Mouse (Mus musculus) lung, postnatal 0 days (tissue): ENCODE results near the gene Adcy7. TPM values are rescaled to one million over a fixed set of nuclear protein-coding genes. Genes with fewer than 3 reads are reported as not detected.
A peak's percentile ranks its signal among the peaks of the same experiment; 100 is the strongest.

ENCODE experiments used
- ATAC-seq: fragments of 200-750 bp; cut with Nextera tagmentation; 2 replicates; pipeline ENCODE4 v1.8.0; 2017; ENCODE audit warnings: moderate library complexity
- DNase-seq: peaks from one replicate; pipeline ENCODE4 v3.0.0-alpha.2; 2016; ENCODE audit warnings: low spot score
- H3K27ac ChIP-seq: fragments of 300-500 bp; sonication (generic); 2 replicates; pipeline ENCODE4 v1.5.1; 2014; ENCODE audit warnings: antibody characterized with exemption, mild to moderate bottlenecking, low read length, mixed read lengths
- H3K27me3 ChIP-seq: fragments of 300-500 bp; sonication (generic); replicated peaks from 2 replicates; pipeline ENCODE4 v1.6.1; 2014; ENCODE audit warnings: low read length, mixed read lengths; ENCODE audit not compliant: insufficient read depth
- H3K36me3 ChIP-seq: fragments of 300-500 bp; sonication (generic); 2 replicates; pipeline ENCODE4 v1.6.1; 2014; ENCODE audit warnings: low read length, mixed read lengths; ENCODE audit not compliant: insufficient read depth
- H3K4me1 ChIP-seq: fragments of 300-500 bp; sonication (generic); 2 replicates; pipeline ENCODE4 v1.6.1; 2014; ENCODE audit warnings: antibody characterized with exemption, low read depth, low read length, mixed read lengths; ENCODE audit not compliant: insufficient read depth
- H3K4me2 ChIP-seq: fragments of 300-500 bp; sonication (generic); replicated peaks from 2 replicates; pipeline ENCODE4 v1.6.1; 2014; ENCODE audit warnings: low read depth, mild to moderate bottlenecking, low read length, moderate library complexity, mixed read lengths
- H3K4me3 ChIP-seq: fragments of 300-500 bp; sonication (generic); 2 replicates; pipeline ENCODE4 v1.5.1; 2014; ENCODE audit warnings: low read depth, low read length
- H3K9ac ChIP-seq: fragments of 300-500 bp; sonication (generic); replicated peaks from 2 replicates; pipeline ENCODE4 v1.6.1; 2014; ENCODE audit warnings: low read depth, mild to moderate bottlenecking
- H3K9me3 ChIP-seq: fragments of 300-500 bp; sonication (generic); 2 replicates; pipeline ENCODE4 v1.6.1; 2016; ENCODE audit warnings: low read length, mixed read lengths
- CTCF ChIP-seq: IDR thresholded peaks from 2 replicates; pipeline ENCODE4 v1.5.1; 2016; ENCODE audit warnings: antibody characterized with exemption, mild to moderate bottlenecking
- EP300 ChIP-seq: IDR thresholded peaks from 2 replicates; pipeline ENCODE4 v1.6.1; 2016; ENCODE audit warnings: antibody characterized with exemption, mild to moderate bottlenecking, control low read depth
- WGBS: fragments of 180-500 bp; shearing (Covaris S2); extraction: QIAGEN DNeasy Blood & Tissue Kit; methylation state at CpG from one replicate; pipeline ENCODE4 v1.1.7; 2014; 5-methylcytosine and 5-hydroxymethylcytosine counted together
- polyA plus RNA-seq: library from polyadenylated mRNA; unstranded; fragments of >200 nt; fragmentation: Nextera tagmentation; extraction: Ambion mirVana; gene quantifications from 2 replicates; pipeline ENCODE4 v1.2.1, GENCODE M21; 2015

Adcy7 gene
- polyA plus RNA-seq, 1 experiment from 2014 or later = 16.5 TPM

GRCm38 (mm10) chr8:88310286-88310685, 38.1 kb downstream of the Adcy7 start:
- ATAC-seq = no peak
- H3K4me3 ChIP-seq = no peak overlapping the region
- no peak overlapping the region for H3K9ac ChIP-seq
- no peaks in the 10 kb centered on the region for H3K9me3 ChIP-seq
- TF ChIP-seq CTCF = no peak
- no peak for TF ChIP-seq EP300
- no peaks in the 10 kb centered on the region for H3K27me3 ChIP-seq
- no peak for DNase-seq
- H3K27ac ChIP-seq = no peak overlapping the region
- no peaks in the 10 kb centered on the region for H3K36me3 ChIP-seq
- no peak overlapping the region for H3K4me2 ChIP-seq
- WGBS = 87% methylated on average over 13 of the region's 13 CpGs
- H3K4me1 ChIP-seq = no peaks in the 10 kb centered on the region

- TF ChIP-seq EP300 = no peak
- no peaks in the 10 kb centered on the region for H3K9me3 ChIP-seq
- H3K4me2 ChIP-seq = no peak overlapping the region
- no peaks in the 10 kb centered on the region for H3K27me3 ChIP-seq
- no peak overlapping the region for H3K4me3 ChIP-seq
- DNase-seq (no peak), ATAC-seq (no peak)
- H3K9ac ChIP-seq = no peak overlapping the region
- H3K4me1 ChIP-seq = peaks cover 11% of the 10 kb centered on the region; the same call in 1 of the 2 replicates
- H3K27ac ChIP-seq = no peak overlapping the region
- WGBS = 55% methylated on average over 8 of the region's 8 CpGs
- no peaks in the 10 kb centered on the region for H3K36me3 ChIP-seq
Measured at GRCm38 (mm10) chr8:88312966-88313365, 40.8 kb downstream of the Adcy7 start.

GRCm38 (mm10) chr8:88313991-88314390, 41.8 kb downstream of the Adcy7 start:
- Histone ChIP-seq H3K9ac (no peak overlapping the region), H3K4me1 (peaks cover 11% of the 10 kb centered on the region; the same call in 1 of the 2 replicates), H3K27ac (no peak overlapping the region), H3K4me3 (no peak overlapping the region), H3K36me3 (no peaks in the 10 kb centered on the region), H3K27me3 (no peaks in the 10 kb centered on the region), H3K9me3 (no peaks in the 10 kb centered on the region), H3K4me2 (no peak overlapping the region)
- ATAC-seq (no peak), DNase-seq (no peak)
- WGBS = 96% methylated on average over 12 of the region's 12 CpGs
- TF ChIP-seq EP300 = no peak

GRCm38 (mm10) chr8:88315302-88315701, 43.1 kb downstream of the Adcy7 start:
- Histone ChIP-seq H3K9ac (no peak overlapping the region), H3K36me3 (no peaks in the 10 kb centered on the region), H3K27me3 (no peaks in the 10 kb centered on the region), H3K27ac (no peak overlapping the region), H3K4me2 (no peak overlapping the region), H3K4me3 (no peak overlapping the region), H3K9me3 (no peaks in the 10 kb centered on the region), H3K4me1 (peaks cover 11% of the 10 kb centered on the region; the same call in 1 of the 2 replicates)
- TF ChIP-seq EP300 = no peak
- TF ChIP-seq CTCF = no peak
- DNase-seq (no peak), ATAC-seq (no peak)
- WGBS = 96% methylated on average over 8 of the region's 8 CpGs

GRCm38 (mm10) chr8:88316139-88316931, 44.1 kb downstream of the Adcy7 start:
- WGBS = 26% methylated on average over 8 of the region's 8 CpGs
- H3K9me3 ChIP-seq = no peaks in the 10 kb centered on the region
- H3K4me2 ChIP-seq = no peak overlapping the region
- peak; percentile 54 for DNase-seq
- no peak overlapping the region for H3K4me3 ChIP-seq
- H3K9ac ChIP-seq = no peak overlapping the region
- H3K27me3 ChIP-seq = no peaks in the 10 kb centered on the region
- peak; percentile 63 for ATAC-seq
- peaks cover 11% of the 10 kb centered on the region; the same call in 1 of the 2 replicates for H3K4me1 ChIP-seq
- TF ChIP-seq CTCF (peak; percentile 14; the same call in 1 of the 2 replicates), EP300 (peak; percentile 50; the same call in 1 of the 2 replicates)
- H3K27ac ChIP-seq = no peak overlapping the region
- no peaks in the 10 kb centered on the region for H3K36me3 ChIP-seq

GRCm38 (mm10) chr8:88317341-88317740, 45.1 kb downstream of the Adcy7 start:
- DNase-seq = no peak
- Histone ChIP-seq H3K4me2 (no peak overlapping the region), H3K9ac (no peak overlapping the region), H3K27ac (no peak overlapping the region), H3K9me3 (no peaks in the 10 kb centered on the region), H3K36me3 (no peaks in the 10 kb centered on the region), H3K27me3 (no peaks in the 10 kb centered on the region), H3K4me1 (peaks cover 11% of the 10 kb centered on the region; the same call in 1 of the 2 replicates), H3K4me3 (no peak overlapping the region)
- ATAC-seq = 0 out of 2 replicates have a peak, but pooled peaks have one; percentile 8
- TF ChIP-seq CTCF (no peak), EP300 (no peak)
- 60% methylated on average over 5 of the region's 5 CpGs for WGBS
